Mouse (Mus musculus) regulatory T cell (primary cell): ENCODE data around the gene Muc13.

Source experiments
- in situ Hi-C: fragments of 300-600 bp; cut with MboI, MseI; formaldehyde crosslinking; loops from one replicate; pipeline ENCODE4 v1.15.1; 2025; ENCODE audit warnings: high pct_unique_total_duplicates

Gene Muc13

GRCm38 (mm10) chr16:33863208-33863751 is 69.4 kb downstream of the Muc13 start:
- in situ Hi-C loops = no loop called here
